Mouse (Mus musculus): ENCODE data around the gene Eif3l.

- TF ChIP-seq CTCF (IDR thresholded peaks at IDR 0.05; ENCODE audit: low read depth, low read length) (no peak), POLR2A (IDR thresholded peaks at IDR 0.05; ENCODE audit: borderline replicate concordance, low read depth, low read length) (no peak)
These were observed 4.6 kb downstream of the Eif3l start for GRCm38 (mm10) chr15:79079567-79079966.
